9 mouse cellular contexts compared by ENCODE assay signal in genomic region chr11:50161578-50162304, GRCm38 (mm10). TPM values are rescaled to one million over a fixed set of nuclear protein-coding genes. Genes with fewer than 3 reads are reported as not detected.
DNase-seq lines count a peak whose midpoint lies in the region; ATAC-seq lines count a peak whose summit lies in the region.
"Had no signal": no experiment of that assay in that cellular context is flagged by ENCODE, and none has a peak within 500 bp of the region (broad histone marks: within the 10 kb centered on the region; RNA-seq: fewer than 3 reads in every experiment).

No protein-coding gene starts in this region.

- H3K4me1 ChIP-seq in embryonic facial prominence, embryonic 11.5 days (ENCODE audit: control insufficient read depth, insufficient read depth, low read length), result no peaks in the 10 kb centered on the region
- H3K4me1 ChIP-seq in midbrain, embryonic 10.5 days, result no peaks in the 10 kb centered on the region
- H3K4me1 ChIP-seq: limb, embryonic 15.5 days had no signal

- no peaks in the 10 kb centered on the region for H3K27me3 ChIP-seq in embryonic facial prominence, embryonic 11.5 days (ENCODE audit: control insufficient read depth, insufficient read depth, low read length)
- no peaks in the 10 kb centered on the region for H3K27me3 ChIP-seq in midbrain, embryonic 10.5 days (ENCODE audit: low read depth, poor library complexity, severe bottlenecking)
- H3K27me3 ChIP-seq: limb, embryonic 15.5 days had no signal

- intact Hi-C loops in left cerebral cortex, postnatal 25 days (cut with DNase I), result no loop called here

- H3K9ac ChIP-seq in embryonic facial prominence, embryonic 11.5 days (replicated peaks; ENCODE audit: low read length), result no peak overlapping the region
- H3K9ac ChIP-seq: limb, embryonic 15.5 days had no signal

- H3K36me3 ChIP-seq in embryonic facial prominence, embryonic 11.5 days (replicated peaks; ENCODE audit: control insufficient read depth, insufficient read depth, low read depth, low read length), result peaks cover 8% of the 10 kb centered on the region
- peaks cover 91% of the 10 kb centered on the region for H3K36me3 ChIP-seq in midbrain, embryonic 10.5 days

- no peak overlapping the region for H3K4me2 ChIP-seq in embryonic facial prominence, embryonic 11.5 days (ENCODE audit: low read depth, low read length)
- H3K4me2 ChIP-seq: limb, embryonic 15.5 days had no signal

- no peaks in the 10 kb centered on the region for H3K9me3 ChIP-seq in embryonic facial prominence, embryonic 11.5 days (replicated peaks; ENCODE audit: control insufficient read depth, low read length)
- no peaks in the 10 kb centered on the region for H3K9me3 ChIP-seq in midbrain, embryonic 10.5 days (replicated peaks)
- H3K9me3 ChIP-seq: limb, embryonic 15.5 days had no signal

- no peak overlapping the region for H3K27ac ChIP-seq in embryonic facial prominence, embryonic 11.5 days (replicated peaks; ENCODE audit: low read depth, low read length)
- H3K27ac ChIP-seq in midbrain, embryonic 10.5 days (replicated peaks), result peak overlapping the region; percentile 23; the same call in 1 of the 2 replicates
- H3K27ac ChIP-seq: limb, embryonic 15.5 days had no signal

- no peak overlapping the region for H3K4me3 ChIP-seq in embryonic facial prominence, embryonic 11.5 days (ENCODE audit: low read depth, low read length)
- H3K4me3 ChIP-seq in midbrain, embryonic 10.5 days, result no peak overlapping the region
- H3K4me3 ChIP-seq: limb, embryonic 15.5 days had no signal

- DNase-seq in layer of hippocampus, adult 11-12 months (ENCODE audit: low spot score), result peak; percentile 59
- no peak for DNase-seq in layer of hippocampus, adult 9-10 months (ENCODE audit: low spot score)
- peak; percentile 86 for DNase-seq in adrenal gland, postnatal 14 days
- DNase-seq in embryonic facial prominence, embryonic 11.5 days (ENCODE audit: low spot score), result peak; percentile 71
- peak; percentile 73 for DNase-seq in heart, postnatal 4 days
- DNase-seq in left cerebral cortex, postnatal 25 days (ENCODE audit: low spot score in 2 of 2), result peak; percentile 42 to 53
- peak; percentile 65 for DNase-seq in midbrain, embryonic 10.5 days (ENCODE audit: low spot score)
- peak; percentile 58 for DNase-seq in spleen, adult 12 weeks (ENCODE audit: low spot score)

- ATAC-seq in embryonic facial prominence, embryonic 11.5 days (replicated peaks; ENCODE audit: insufficient number of reproducible peaks, low FRiP score, low TSS enrichment, low read depth), result 0 out of 2 replicates have a peak, but pooled peaks have one; percentile 42

- 67% methylated on average over 10 of the region's 10 CpGs for WGBS in embryonic facial prominence, embryonic 11.5 days
- 63% methylated on average over 10 of the region's 10 CpGs for WGBS in midbrain, embryonic 10.5 days

RNA-seq across cellular contexts. Expression of gene Mrnip, which starts 12.5 kb away (rescaled TPM):
- total RNA-seq in adrenal gland, postnatal 14 days (2021), result 12.9 and 13.6 TPM in 2 replicates
- polyA plus RNA-seq in embryonic facial prominence, embryonic 11.5 days (2014; fragmentation: Nextera tagmentation; extraction: Ambion mirVana), result 24.9 and 25.5 TPM in 2 replicates
- total RNA-seq in heart, postnatal 4 days (2021), result 1 to 10 TPM; 7.7 to 8.0 TPM
- total RNA-seq in left cerebral cortex, postnatal 25 days (2021), result 10 to 100 TPM; 13.4 to 14.1 TPM
- polyA plus RNA-seq in midbrain, embryonic 10.5 days (2016; fragmentation: Nextera tagmentation; extraction: Ambion mirVana), result 23.4 and 23.8 TPM in 2 replicates

RNA-seq across cellular contexts. Expression of gene Tbc1d9b, which starts 30.5 kb away (rescaled TPM):
- total RNA-seq in adrenal gland, postnatal 14 days (2021), result 75.9 and 86.7 TPM in 2 replicates
- 24.8 and 26.0 TPM in 2 replicates for polyA plus RNA-seq in embryonic facial prominence, embryonic 11.5 days (2014; fragmentation: Nextera tagmentation; extraction: Ambion mirVana)
- total RNA-seq in heart, postnatal 4 days (2021), result 10 to 100 TPM; 40.6 to 42.4 TPM
- 100 to 1,000 TPM; 109 to 120 TPM for total RNA-seq in left cerebral cortex, postnatal 25 days (2021)
- 33.6 and 39.8 TPM in 2 replicates for polyA plus RNA-seq in midbrain, embryonic 10.5 days (2016; fragmentation: Nextera tagmentation; extraction: Ambion mirVana)

RNA-seq across cellular contexts. Expression of gene Sqstm1, which starts 48.9 kb away (rescaled TPM):
- total RNA-seq in adrenal gland, postnatal 14 days (2021), result 356 and 366 TPM in 2 replicates
- 135 and 142 TPM in 2 replicates for polyA plus RNA-seq in embryonic facial prominence, embryonic 11.5 days (2014; fragmentation: Nextera tagmentation; extraction: Ambion mirVana)
- total RNA-seq in heart, postnatal 4 days (2021), result 100 to 1,000 TPM; 178 to 180 TPM
- 100 to 1,000 TPM; 460 to 480 TPM for total RNA-seq in left cerebral cortex, postnatal 25 days (2021)
- polyA plus RNA-seq in midbrain, embryonic 10.5 days (2016; fragmentation: Nextera tagmentation; extraction: Ambion mirVana), result 136 and 165 TPM in 2 replicates

RNA-seq across cellular contexts. Expression of gene Mgat4b, which starts 48.9 kb away (rescaled TPM):
- total RNA-seq in adrenal gland, postnatal 14 days (2021), result 103 and 113 TPM in 2 replicates
- polyA plus RNA-seq in embryonic facial prominence, embryonic 11.5 days (2014; fragmentation: Nextera tagmentation; extraction: Ambion mirVana), result 19.5 and 21.1 TPM in 2 replicates
- 100 to 1,000 TPM; 117 to 120 TPM for total RNA-seq in heart, postnatal 4 days (2021)
- total RNA-seq in left cerebral cortex, postnatal 25 days (2021), result 10 to 100 TPM; 66.4 to 76.3 TPM
- polyA plus RNA-seq in midbrain, embryonic 10.5 days (2016; fragmentation: Nextera tagmentation; extraction: Ambion mirVana), result 12.1 and 18.1 TPM in 2 replicates
